Mouse (Mus musculus): Measurements from ENCODE around the gene Kif21b. TPM values are rescaled to one million over a fixed set of nuclear protein-coding genes. Genes with fewer than 3 reads are reported as not detected.

Gene Kif21b
- total and polyA plus RNA-seq, 3 experiments, result 4.0 to 34.0 TPM; not detected in 1

GRCm38 (mm10) chr1:136119571-136120262 lies 11.5 kb upstream of the Kif21b start:
- Histone ChIP-seq H3K27ac (ENCODE audit: control insufficient read depth, low read depth, low read length) (no peak overlapping the region), H3K4me1 (ENCODE audit: control insufficient read depth in 1 of 2, insufficient read depth in 2 of 2, low read length in 2 of 2) (peaks cover 0 to 10% of the 10 kb centered on the region in 2 experiments; a peak in 2 of 4 replicates), H3K79me2 (ENCODE audit: control insufficient read depth, insufficient read depth, low read length, poor library complexity) (no peaks in the 10 kb centered on the region), H3K4me3 (ENCODE audit: control insufficient read depth in 1 of 2, insufficient read depth in 1 of 2, low read depth in 2 of 2, low read length in 2 of 2) (no peak overlapping the region), H3K9ac (ENCODE audit: control insufficient read depth, low read depth, low read length, poor library complexity, severe bottlenecking) (no peak overlapping the region), H3K27me3 (ENCODE audit: control insufficient read depth in 1 of 2, insufficient read depth in 2 of 2, low read length in 2 of 2) (no peaks in the 10 kb centered on the region), H3K36me3 (ENCODE audit: control insufficient read depth in 1 of 2, insufficient read depth in 2 of 2, low read length in 2 of 2) (no peaks in the 10 kb centered on the region; a peak in 1 of 4 replicates), H3K9me3 (replicated peaks; ENCODE audit: insufficient read depth, low read length) (no peaks in the 10 kb centered on the region)
- no peak for DNase-seq (ENCODE audit: low read depth, low spot score)
- TF ChIP-seq TBP (IDR thresholded peaks at IDR 0.05; ENCODE audit: low read depth, low read length) (no peak), JUND (IDR thresholded peaks at IDR 0.05; ENCODE audit: low read depth, low read length) (no peak), SIN3A (IDR thresholded peaks at IDR 0.05; ENCODE audit: low read length) (no peak), MEF2A (IDR thresholded peaks at IDR 0.05; ENCODE audit: extremely low read depth, insufficient replicate concordance, low read depth, low read length, poor library complexity, severe bottlenecking) (no peak), MAX (IDR thresholded peaks at IDR 0.05; ENCODE audit: low read length) (no peak)

GRCm38 (mm10) chr1:136120263-136120603 lies 11.0 kb upstream of the Kif21b start:
- H3K4me1 ChIP-seq (ENCODE audit: control insufficient read depth in 1 of 2, insufficient read depth in 2 of 2, low read length in 2 of 2), result peaks cover 0 to 10% of the 10 kb centered on the region in 2 experiments; a peak in 2 of 4 replicates
- H3K9ac ChIP-seq (ENCODE audit: control insufficient read depth, low read depth, low read length, poor library complexity, severe bottlenecking), result no peak overlapping the region
- H3K36me3 ChIP-seq (ENCODE audit: control insufficient read depth in 1 of 2, insufficient read depth in 2 of 2, low read length in 2 of 2), result no peaks in the 10 kb centered on the region; a peak in 1 of 4 replicates
- no peak overlapping the region for H3K4me3 ChIP-seq (ENCODE audit: control insufficient read depth in 1 of 2, insufficient read depth in 1 of 2, low read depth in 2 of 2, low read length in 2 of 2)
- H3K27me3 ChIP-seq (ENCODE audit: control insufficient read depth in 1 of 2, insufficient read depth in 2 of 2, low read length in 2 of 2), result no peaks in the 10 kb centered on the region
- no peak overlapping the region for H3K27ac ChIP-seq (ENCODE audit: control insufficient read depth, low read depth, low read length)
- TF ChIP-seq ETS1 (IDR thresholded peaks at IDR 0.05; ENCODE audit: low read depth, low read length), result 0 out of 2 replicates have a peak, but pooled peaks have one; percentile 8
- TF ChIP-seq GABPA (IDR thresholded peaks at IDR 0.05; ENCODE audit: low read depth, low read length), result no peak
- no peaks in the 10 kb centered on the region for H3K79me2 ChIP-seq (ENCODE audit: control insufficient read depth, insufficient read depth, low read length, poor library complexity)
- H3K9me3 ChIP-seq (replicated peaks; ENCODE audit: insufficient read depth, low read length), result no peaks in the 10 kb centered on the region
- no peak for DNase-seq (ENCODE audit: low read depth, low spot score)

GRCm38 (mm10) chr1:136120785-136121184 lies 10.4 kb upstream of the Kif21b start:
- Histone ChIP-seq H3K27ac (ENCODE audit: control insufficient read depth, low read depth, low read length) (no peak overlapping the region), H3K4me1 (ENCODE audit: control insufficient read depth in 1 of 2, insufficient read depth in 2 of 2, low read length in 2 of 2) (peaks cover 0 to 10% of the 10 kb centered on the region in 2 experiments; a peak in 2 of 4 replicates), H3K27me3 (ENCODE audit: control insufficient read depth in 1 of 2, insufficient read depth in 2 of 2, low read length in 2 of 2) (no peaks in the 10 kb centered on the region), H3K79me2 (ENCODE audit: control insufficient read depth, insufficient read depth, low read length, poor library complexity) (no peaks in the 10 kb centered on the region), H3K4me3 (ENCODE audit: control insufficient read depth in 1 of 2, insufficient read depth in 1 of 2, low read depth in 2 of 2, low read length in 2 of 2) (no peak overlapping the region), H3K36me3 (ENCODE audit: control insufficient read depth in 1 of 2, insufficient read depth in 2 of 2, low read length in 2 of 2) (no peaks in the 10 kb centered on the region; a peak in 1 of 4 replicates), H3K9ac (ENCODE audit: control insufficient read depth, low read depth, low read length, poor library complexity, severe bottlenecking) (no peak overlapping the region), H3K9me3 (replicated peaks; ENCODE audit: insufficient read depth, low read length) (no peaks in the 10 kb centered on the region)
- peak; percentile 31 for DNase-seq (ENCODE audit: low read depth, low spot score)
- TF ChIP-seq USF1 (IDR thresholded peaks at IDR 0.05; ENCODE audit: low read depth, low read length), result no peak
- TF ChIP-seq MAX (IDR thresholded peaks at IDR 0.05; ENCODE audit: low read length), result no peak
- TF ChIP-seq SIN3A (IDR thresholded peaks at IDR 0.05; ENCODE audit: low read length), result no peak
- TF ChIP-seq USF2 (IDR thresholded peaks at IDR 0.05; ENCODE audit: borderline replicate concordance in 1 of 2, insufficient read depth in 1 of 2, low read depth in 1 of 2, low read length in 2 of 2), result no peak
- no peak for TF ChIP-seq MXI1 (IDR thresholded peaks at IDR 0.05; ENCODE audit: low read depth, low read length)
- no peak for TF ChIP-seq MYC (IDR thresholded peaks at IDR 0.05; ENCODE audit: low read depth, low read length)
- no peak for TF ChIP-seq ZMIZ1 (IDR thresholded peaks at IDR 0.05; ENCODE audit: low read depth, low read length)
- no peak for TF ChIP-seq NELFE (IDR thresholded peaks at IDR 0.05; ENCODE audit: low read depth, low read length)
- no peak for TF ChIP-seq ZC3H11A (IDR thresholded peaks at IDR 0.05; ENCODE audit: low read depth, low read length)
- TF ChIP-seq E2F4 (IDR thresholded peaks at IDR 0.05; ENCODE audit: borderline replicate concordance, low read depth, low read length), result no peak
- no peak for TF ChIP-seq CHD1 (IDR thresholded peaks at IDR 0.05; ENCODE audit: low read depth, low read length)
- no peak for TF ChIP-seq ZNF384 (IDR thresholded peaks at IDR 0.05; ENCODE audit: low read depth, low read length)
